Mouse (Mus musculus) MEL (cell line): ENCODE data around the gene Ngly1. TPM values are rescaled to one million over a fixed set of nuclear protein-coding genes. Genes with fewer than 3 reads are reported as not detected.
A peak's percentile ranks its signal among the peaks of the same experiment; 100 is the strongest.
"Not testable (repeated sequence)": the region's sequence is repeated elsewhere in the genome, so short reads cannot be mapped to it uniquely, and the experiment has no call there.

ENCODE experiments used
- DNase-seq: peaks from one replicate; pipeline ENCODE4 v3.0.0; 2011; ENCODE audit warnings: low read depth, low spot score
- H3K27ac ChIP-seq: 2 replicates; pipeline ENCODE4 v1.5.1; 2012; ENCODE audit warnings: low read depth, mild to moderate bottlenecking, control low read depth, low read length, moderate library complexity; ENCODE audit not compliant: control insufficient read depth
- H3K27me3 ChIP-seq, 2 experiments: fragments of 150-350 bp in 1 of 2; sonication (generic) in 1 of 2; 2 replicates each; pipeline ENCODE4 v1.6.1; 2012; ENCODE audit warnings: low read length in 2 of 2, mild to moderate bottlenecking in 2 of 2, improper control_type of control experiment in 1 of 2, moderate library complexity in 1 of 2; ENCODE audit not compliant: insufficient read depth in 2 of 2, control insufficient read depth in 1 of 2
- H3K36me3 ChIP-seq, 2 experiments: 2 replicates each; pipeline ENCODE4 v1.6.1; 2012 to 2014; ENCODE audit warnings: low read length in 2 of 2, improper control_type of control experiment in 1 of 2, inconsistent platforms in 1 of 2, mild to moderate bottlenecking in 1 of 2; ENCODE audit not compliant: insufficient read depth in 2 of 2, control insufficient read depth in 1 of 2
- H3K4me1 ChIP-seq, 2 experiments: fragments of 150-350 bp in 1 of 2; sonication (generic) in 1 of 2; 2 replicates each; pipeline ENCODE4 v1.6.1; 2012; ENCODE audit warnings: low read length in 2 of 2, improper control_type of control experiment in 1 of 2, mild to moderate bottlenecking in 1 of 2; ENCODE audit not compliant: insufficient read depth in 2 of 2, control insufficient read depth in 1 of 2
- H3K4me3 ChIP-seq, 2 experiments: fragments of 150-350 bp in 1 of 2; sonication (generic) in 1 of 2; 2 replicates each; pipeline ENCODE4 v1.5.1; 2012; ENCODE audit warnings: low read depth in 2 of 2, low read length in 2 of 2, mild to moderate bottlenecking in 2 of 2, moderate library complexity in 2 of 2, control low read depth in 1 of 2, improper control_type of control experiment in 1 of 2; ENCODE audit not compliant: control insufficient read depth in 1 of 2, insufficient read depth in 1 of 2
- H3K79me2 ChIP-seq: 2 replicates; pipeline ENCODE4 v1.6.1; 2012; ENCODE audit warnings: mild to moderate bottlenecking, low read length, moderate library complexity; ENCODE audit not compliant: control insufficient read depth, poor library complexity, insufficient read depth
- H3K9ac ChIP-seq: 2 replicates; pipeline ENCODE4 v1.6.1; 2012; ENCODE audit warnings: low read depth, mild to moderate bottlenecking, control low read depth, low read length, moderate library complexity; ENCODE audit not compliant: control insufficient read depth, poor library complexity, severe bottlenecking
- H3K9me3 ChIP-seq: fragments of 150-350 bp; sonication (generic); replicated peaks from 2 replicates; pipeline ENCODE4 v1.6.1; 2012; ENCODE audit warnings: mild to moderate bottlenecking, low read length, improper control_type of control experiment, moderate library complexity; ENCODE audit not compliant: insufficient read depth
- BHLHE40 ChIP-seq: IDR thresholded peaks from 2 replicates; pipeline ENCODE4 v1.6.1; 2012; ENCODE audit warnings: low read depth, mild to moderate bottlenecking, inconsistent platforms, low read length, improper control_type of control experiment, borderline replicate concordance
- E2F4 ChIP-seq: IDR thresholded peaks from 2 replicates; pipeline ENCODE4 v1.6.1; 2011; ENCODE audit warnings: low read depth, low read length, improper control_type of control experiment, borderline replicate concordance
- ELF1 ChIP-seq: IDR thresholded peaks from 2 replicates; pipeline ENCODE4 v1.6.1; 2014; ENCODE audit warnings: low read depth, mild to moderate bottlenecking, inconsistent platforms, low read length, improper control_type of control experiment, moderate library complexity
- EP300 ChIP-seq, 2 experiments: IDR thresholded peaks; 2 replicates each; pipeline ENCODE4 v1.6.1; 2011; ENCODE audit warnings: improper control_type of control experiment in 2 of 2, low read length in 2 of 2, low read depth in 1 of 2, mild to moderate bottlenecking in 1 of 2
- ETS1 ChIP-seq: IDR thresholded peaks from 2 replicates; pipeline ENCODE4 v1.6.1; 2012; ENCODE audit warnings: low read depth, mild to moderate bottlenecking, inconsistent platforms, low read length, improper control_type of control experiment, moderate library complexity
- GATA1 ChIP-seq: IDR thresholded peaks from 2 replicates; pipeline ENCODE4 v1.6.1; 2011; ENCODE audit warnings: low read depth, low read length, improper control_type of control experiment
- KAT2A ChIP-seq: conservative IDR thresholded peaks from 2 replicates; pipeline ENCODE4 v1.6.1; 2012; ENCODE audit warnings: low read depth, low read length, improper control_type of control experiment, inconsistent platforms
- MAFK ChIP-seq: IDR thresholded peaks from 2 replicates; pipeline ENCODE4 v1.6.1; 2011; ENCODE audit warnings: low read depth, mild to moderate bottlenecking, low read length, improper control_type of control experiment, borderline replicate concordance
- MAX ChIP-seq: IDR thresholded peaks from 2 replicates; pipeline ENCODE4 v1.6.1; 2011; ENCODE audit warnings: low read length, improper control_type of control experiment
- MAZ ChIP-seq: IDR thresholded peaks from 2 replicates; pipeline ENCODE4 v1.6.1; 2012; ENCODE audit warnings: low read depth, mild to moderate bottlenecking, inconsistent platforms, low read length, improper control_type of control experiment
- MXI1 ChIP-seq: IDR thresholded peaks from 2 replicates; pipeline ENCODE4 v1.6.1; 2011; ENCODE audit warnings: mild to moderate bottlenecking, low read depth, low read length, improper control_type of control experiment
- MYB ChIP-seq: IDR thresholded peaks from 2 replicates; pipeline ENCODE4 v1.6.1; 2011; ENCODE audit warnings: mild to moderate bottlenecking, low read depth, low read length, improper control_type of control experiment
- MYC ChIP-seq: IDR thresholded peaks from 2 replicates; pipeline ENCODE4 v1.6.1; 2011; ENCODE audit warnings: low read depth, mild to moderate bottlenecking, low read length, improper control_type of control experiment, moderate library complexity
- NRF1 ChIP-seq: IDR thresholded peaks from 2 replicates; pipeline ENCODE4 v1.6.1; 2014; ENCODE audit warnings: low read depth, mild to moderate bottlenecking, inconsistent platforms, low read length, improper control_type of control experiment, moderate library complexity; ENCODE audit not compliant: poor library complexity, insufficient read depth, severe bottlenecking
- POLR2A ChIP-seq, 2 experiments: IDR thresholded peaks; 2 replicates each; pipeline ENCODE4 v1.6.1; 2011 to 2012; ENCODE audit warnings: low read length in 2 of 2, mild to moderate bottlenecking in 2 of 2, control low read depth in 1 of 2, improper control_type of control experiment in 1 of 2, low read depth in 1 of 2, moderate library complexity in 1 of 2; ENCODE audit not compliant: control insufficient read depth in 1 of 2, insufficient read depth in 1 of 2, poor library complexity in 1 of 2
- POLR2AphosphoS2 ChIP-seq: IDR thresholded peaks from 2 replicates; pipeline ENCODE4 v1.6.1; 2011; ENCODE audit warnings: low read length, improper control_type of control experiment
- RAD21 ChIP-seq: IDR thresholded peaks from 2 replicates; pipeline ENCODE4 v1.6.1; 2011; ENCODE audit warnings: mild to moderate bottlenecking, low read depth, low read length, improper control_type of control experiment
- SIN3A ChIP-seq: IDR thresholded peaks from 2 replicates; pipeline ENCODE4 v1.6.1; 2012; ENCODE audit warnings: low read length, improper control_type of control experiment, inconsistent platforms
- TAL1 ChIP-seq: IDR thresholded peaks from 2 replicates; pipeline ENCODE4 v1.6.1; 2012; ENCODE audit warnings: mild to moderate bottlenecking, inconsistent platforms, low read length, moderate library complexity, mixed read lengths
- USF1 ChIP-seq: IDR thresholded peaks from 2 replicates; pipeline ENCODE4 v1.6.1; 2014; ENCODE audit warnings: low read depth, mild to moderate bottlenecking, inconsistent platforms, low read length, improper control_type of control experiment, moderate library complexity
- USF2 ChIP-seq, 2 experiments: IDR thresholded peaks; 2 replicates each; pipeline ENCODE4 v1.6.1; 2011 to 2012; ENCODE audit warnings: improper control_type of control experiment in 2 of 2, low read length in 2 of 2, borderline replicate concordance in 1 of 2, inconsistent platforms in 1 of 2, low read depth in 1 of 2, mild to moderate bottlenecking in 1 of 2; ENCODE audit not compliant: insufficient read depth in 1 of 2
- ZKSCAN1 ChIP-seq: IDR thresholded peaks from 2 replicates; pipeline ENCODE4 v1.6.1; 2012; ENCODE audit warnings: low read depth, mild to moderate bottlenecking, inconsistent platforms, low read length, improper control_type of control experiment, moderate library complexity
- polyA plus RNA-seq, 2 experiments: library from polyadenylated mRNA; stranded (reverse) in 1 of 2; unstranded in 1 of 2; fragments of >175 nt in 1 of 2; fragments of >200 nt in 1 of 2; gene quantifications; 2 replicates each; pipeline versions ENCODE4 v1.2.1 to v1.2.4; 2012; ENCODE audit warnings: low replicate concordance in 2 of 2, low read depth in 1 of 2; ENCODE audit not compliant: insufficient read length in 2 of 2, insufficient read depth in 1 of 2, missing spikeins in 1 of 2
- total RNA-seq: library from RNA; depleted of rRNA; stranded (reverse); fragments of 300-350 nt; gene quantifications from 2 replicates; pipeline ENCODE4 v1.2.3, GENCODE M21; 2012

Gene Ngly1
- total and polyA plus RNA-seq, 3 experiments, result 26.7 to 28.7 TPM; not detected in 1

DNA sequence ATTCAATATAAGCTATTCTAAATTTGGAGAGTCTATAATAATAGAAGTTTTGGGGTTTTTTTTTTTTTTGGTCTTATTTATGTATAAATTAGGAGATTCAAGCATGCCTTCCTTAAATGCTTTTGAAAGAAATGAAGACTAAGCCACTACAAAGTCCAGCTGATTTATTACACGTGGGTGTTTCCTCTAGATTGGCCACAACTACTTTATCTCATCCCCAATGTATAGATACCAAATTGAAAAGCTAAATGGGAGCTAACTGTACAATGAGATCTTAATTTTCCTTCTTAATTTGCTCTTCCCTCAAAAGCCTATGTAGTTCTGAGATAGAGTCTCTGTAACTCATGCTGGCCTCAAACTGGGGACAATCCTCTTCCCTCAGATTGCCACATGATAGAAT is 63.5 kb downstream of the Ngly1 start:
- H3K27ac ChIP-seq, result no peak overlapping the region
- H3K27me3 ChIP-seq, result no peaks in the 10 kb centered on the region
- no peak for TF ChIP-seq USF1
- peak; percentile 51 for TF ChIP-seq MAX
- 0 out of 2 replicates have a peak, but pooled peaks have one; percentile 26 for TF ChIP-seq MYC
- TF ChIP-seq POLR2A (IDR thresholded peaks at IDR 0.05; ENCODE audit: control insufficient read depth in 1 of 2, insufficient read depth in 1 of 2, low read depth in 1 of 2, low read length in 2 of 2, poor library complexity in 1 of 2), result no peak
- TF ChIP-seq RAD21, result no peak
- no peak for TF ChIP-seq USF2 (IDR thresholded peaks at IDR 0.05; ENCODE audit: borderline replicate concordance in 1 of 2, insufficient read depth in 1 of 2, low read depth in 1 of 2, low read length in 2 of 2)
- TF ChIP-seq ELF1, result no peak
- peak; percentile 45; the same call in 1 of the 2 replicates for TF ChIP-seq ETS1
- peak; percentile 69 for TF ChIP-seq GATA1
- peak; percentile 62 to 64 for TF ChIP-seq EP300 (IDR thresholded peaks at IDR 0.05; ENCODE audit: low read depth in 1 of 2, low read length in 2 of 2)
- no peak for TF ChIP-seq BHLHE40
- no peaks in the 10 kb centered on the region for H3K9me3 ChIP-seq
- H3K36me3 ChIP-seq, result peaks cover 2 to 8% of the 10 kb centered on the region in 2 experiments; a peak in 2 of 4 replicates
- H3K4me1 ChIP-seq, result peaks cover 2 to 3% of the 10 kb centered on the region in 2 experiments; a peak in 2 of 4 replicates
- no peaks in the 10 kb centered on the region for H3K79me2 ChIP-seq
- no peak overlapping the region; a peak in 1 of 4 replicates for H3K4me3 ChIP-seq
- no peak for DNase-seq
- H3K9ac ChIP-seq, result no peak overlapping the region

DNA sequence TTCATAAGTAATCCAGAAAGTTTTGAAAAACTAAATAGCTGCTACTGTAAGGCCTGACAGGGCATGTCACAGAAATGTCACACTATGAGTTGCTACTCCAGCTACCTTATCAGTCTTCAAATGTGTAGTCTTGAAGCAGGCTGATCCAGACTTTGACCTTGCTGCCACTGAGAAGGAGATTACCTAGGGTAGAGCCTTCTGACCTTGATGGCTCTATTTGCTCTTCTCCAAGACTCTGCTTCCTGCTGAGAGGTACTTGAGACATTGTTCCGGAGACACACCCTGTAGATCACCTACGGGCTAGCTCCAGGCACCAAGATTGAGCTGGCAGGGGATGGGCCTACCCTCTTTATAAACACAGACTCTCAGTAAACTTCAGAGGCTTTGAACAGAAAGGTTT is 64.0 kb downstream of the Ngly1 start:
- not testable (repeated sequence) for H3K4me3 ChIP-seq, H3K27ac ChIP-seq, H3K79me2 ChIP-seq, H3K9ac ChIP-seq, H3K4me1 ChIP-seq, H3K9me3 ChIP-seq, DNase-seq, H3K36me3 ChIP-seq, H3K27me3 ChIP-seq

DNA sequence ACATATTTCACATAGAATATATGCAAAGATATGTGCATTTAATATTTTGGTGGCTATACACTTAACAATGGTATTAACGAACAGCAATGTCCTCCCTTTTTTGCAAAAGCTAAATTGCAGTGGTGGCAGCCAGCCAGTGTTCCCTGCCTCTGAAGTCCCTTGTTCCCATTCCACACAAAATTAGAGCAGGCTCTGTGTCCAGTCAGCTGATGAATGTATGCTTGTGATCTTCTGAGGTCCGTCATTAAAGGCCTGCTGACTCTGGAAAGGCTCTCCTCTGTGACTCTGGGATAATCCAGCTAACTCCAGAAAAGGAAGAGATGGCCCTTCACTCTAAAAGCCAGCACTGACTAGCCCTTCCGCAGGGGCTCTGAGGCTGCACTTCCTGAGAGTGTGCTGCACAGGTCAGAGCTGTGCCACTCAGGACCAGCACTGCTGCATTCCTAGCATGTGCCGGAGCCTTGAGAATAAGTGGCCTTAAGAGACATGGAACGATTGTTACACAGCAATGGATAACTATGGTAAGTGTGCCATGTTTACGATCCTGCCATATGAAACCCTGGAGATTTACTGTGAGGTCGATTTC is 64.9 kb downstream of the Ngly1 start:
- Histone ChIP-seq H3K9ac (no peak overlapping the region), H3K27ac (no peak overlapping the region), H3K4me3 (no peak overlapping the region), H3K27me3 (no peaks in the 10 kb centered on the region), H3K4me1 (peaks cover 2 to 3% of the 10 kb centered on the region in 2 experiments; a peak in 2 of 4 replicates), H3K9me3 (no peaks in the 10 kb centered on the region), H3K36me3 (peaks cover 2 to 8% of the 10 kb centered on the region in 2 experiments; a peak in 2 of 4 replicates)
- DNase-seq, result no peak
- no peak for TF ChIP-seq MAZ
- no peak for TF ChIP-seq USF1
- no peak for TF ChIP-seq SIN3A
- TF ChIP-seq NRF1, result no peak
- TF ChIP-seq KAT2A, result no peak
- no peak for TF ChIP-seq POLR2AphosphoS2
- TF ChIP-seq ZKSCAN1, result no peak
- TF ChIP-seq RAD21, result no peak
- no peak for TF ChIP-seq BHLHE40
- TF ChIP-seq MXI1, result no peak
- TF ChIP-seq TAL1, result no peak
- TF ChIP-seq MAX, result no peak
- no peak for TF ChIP-seq MYB
- no peak for TF ChIP-seq E2F4
- no peak for TF ChIP-seq USF2 (IDR thresholded peaks at IDR 0.05; ENCODE audit: borderline replicate concordance in 1 of 2, insufficient read depth in 1 of 2, low read depth in 1 of 2, low read length in 2 of 2)
- no peak for TF ChIP-seq MAFK
- TF ChIP-seq, all 39 proteins: peak for 0
- no peaks in the 10 kb centered on the region for H3K79me2 ChIP-seq
